Mouse (Mus musculus): ENCODE measurements around the gene Ttc30a1.

DNA sequence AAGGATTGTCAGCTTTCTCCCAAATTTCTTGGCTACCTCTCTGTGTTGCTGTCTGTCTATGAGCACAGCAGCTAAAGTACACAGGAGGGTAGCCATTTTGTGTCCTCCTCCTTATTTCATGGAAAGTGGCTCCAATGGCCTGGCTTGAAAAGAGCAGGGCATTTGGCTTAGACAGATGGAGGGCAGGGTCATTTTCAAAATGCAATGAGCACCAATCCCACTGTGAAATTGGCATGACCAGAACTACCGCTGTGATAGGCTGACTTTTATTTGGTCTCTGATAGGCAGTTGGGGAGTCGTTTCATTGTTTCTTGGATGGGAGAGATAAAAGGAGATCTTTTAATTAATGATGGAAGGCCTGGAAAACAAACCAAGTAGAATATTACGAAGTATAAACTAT is 2.1 kb upstream of the Ttc30a1 start:
- TF ChIP-seq GATA1 (IDR thresholded peaks at IDR 0.05; ENCODE audit: borderline replicate concordance, low read length) (no peak), CTCF (IDR thresholded peaks at IDR 0.05; ENCODE audit: low read depth, low read length) (no peak), POLR2AphosphoS5 (IDR thresholded peaks at IDR 0.05; ENCODE audit: insufficient replicate concordance, low read depth, low read length) (no peak), TAL1 (conservative IDR thresholded peaks at IDR 0.05; ENCODE audit: low read depth, low read length) (no peak)

All from G1E (cell line).